ENCODE assay signal across 18 mouse cellular contexts in the genomic region with DNA sequence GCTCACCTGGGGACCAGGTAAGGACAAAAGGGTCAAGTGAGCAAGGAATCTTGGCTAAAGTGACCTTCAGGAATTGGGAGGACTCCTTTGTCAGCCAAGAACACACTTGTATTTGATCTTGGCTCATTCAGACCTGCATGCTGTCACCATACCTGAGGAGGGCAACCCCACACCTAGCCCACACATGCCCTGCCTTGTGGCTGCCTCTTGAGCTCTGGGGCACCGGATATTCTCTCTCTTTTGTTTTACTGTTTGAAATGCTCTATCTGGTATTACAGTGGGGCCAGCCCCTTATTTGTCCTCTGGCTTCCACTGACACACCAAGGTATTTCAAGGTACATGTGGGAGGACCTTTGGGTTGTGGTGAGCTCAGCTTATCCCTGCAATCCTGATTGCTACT. TPM values are rescaled to one million over a fixed set of nuclear protein-coding genes. Genes with fewer than 3 reads are reported as not detected.
"Had no signal": no experiment of that assay in that cellular context is flagged by ENCODE, and none has a peak within 500 bp of the region (broad histone marks: within the 10 kb centered on the region; RNA-seq: fewer than 3 reads in every experiment).

No protein-coding gene starts in this region.

- DNase-seq: kidney, adult 18-20 months; kidney, adult 9 months; kidney, postnatal 14 days; kidney, postnatal 4 days; liver, embryonic 13.5 days; lung, embryonic 14.5 days; lung, postnatal 14 days; right cerebral cortex, postnatal 14 days; right cerebral cortex, postnatal 4 days; thymus, adult 18-20 months; thymus, postnatal 36 days had no signal

- H3K27ac ChIP-seq: hindbrain, postnatal 0 days; liver, embryonic 13.5 days; macrophage; midbrain, embryonic 10.5 days; midbrain, embryonic 13.5 days had no signal

- H3K27me3 ChIP-seq: liver, embryonic 13.5 days; midbrain, embryonic 13.5 days had no signal

- H3K9ac ChIP-seq: liver, embryonic 13.5 days; lung, embryonic 14.5 days; midbrain, embryonic 13.5 days had no signal

- H3K36me3 ChIP-seq: liver, embryonic 13.5 days; midbrain, embryonic 10.5 days; midbrain, embryonic 13.5 days had no signal

- H3K4me3 ChIP-seq: liver, embryonic 13.5 days; midbrain, embryonic 10.5 days; midbrain, embryonic 13.5 days had no signal

- ATAC-seq: hindbrain, postnatal 0 days; inflammation-experienced regulatory T-cells, adult 6 months; midbrain, embryonic 13.5 days; midbrain, embryonic 16.5 days had no signal

- H3K4me2 ChIP-seq: liver, embryonic 13.5 days; lung, embryonic 14.5 days; midbrain, embryonic 13.5 days had no signal

- H3K9me3 ChIP-seq: liver, embryonic 13.5 days; midbrain, embryonic 10.5 days; midbrain, embryonic 13.5 days had no signal

- H3K4me1 ChIP-seq: liver, embryonic 13.5 days; midbrain, embryonic 10.5 days; midbrain, embryonic 13.5 days had no signal

RNA-seq across cellular contexts. Expression of gene Ripk4, which starts 43.5 kb away (rescaled TPM):
- total RNA-seq: monocyte, adult 5-6 weeks had no signal
- polyA plus RNA-seq: macrophage had no signal
